Comparison of ENCODE assay signal across 13 mouse cellular contexts in genomic region chr6:88416130-88416758, GRCm38 (mm10). TPM values are rescaled to one million over a fixed set of nuclear protein-coding genes. Genes with fewer than 3 reads are reported as not detected.
A peak's percentile ranks its signal among the peaks of the same experiment; 100 is the strongest.
DNase-seq lines count a peak whose midpoint lies in the region; ATAC-seq lines count a peak whose summit lies in the region.
"Had no signal": no experiment of that assay in that cellular context is flagged by ENCODE, and none has a peak within 500 bp of the region (broad histone marks: within the 10 kb centered on the region; RNA-seq: fewer than 3 reads in every experiment).

No protein-coding gene starts in this region.

- H3K4me3 ChIP-seq in neural tube, embryonic 11.5 days (ENCODE audit: low read depth, low read length): no peak overlapping the region
- H3K4me3 ChIP-seq in embryonic facial prominence, embryonic 14.5 days (ENCODE audit: low read depth, low read length): no peak overlapping the region
- no peak overlapping the region for H3K4me3 ChIP-seq in midbrain, embryonic 14.5 days (replicated peaks; ENCODE audit: low read depth, low read length)
- H3K4me3 ChIP-seq: gastrocnemius, adult 2 months; liver, embryonic 12.5 days; neural tube, embryonic 12.5 days had no signal

- ATAC-seq in neural tube, embryonic 11.5 days (ENCODE audit: insufficient read depth, low FRiP score, low TSS enrichment): no peak
- ATAC-seq in embryonic facial prominence, embryonic 14.5 days (ENCODE audit: low read depth): peak; percentile 66
- no peak for ATAC-seq in midbrain, embryonic 14.5 days (ENCODE audit: low FRiP score, low TSS enrichment)
- ATAC-seq: liver, embryonic 12.5 days had no signal

- WGBS in neural tube, embryonic 11.5 days: 67% methylated on average over 7 of the region's 7 CpGs
- WGBS in embryonic facial prominence, embryonic 14.5 days: 12% methylated on average over 7 of the region's 7 CpGs
- whole genome bisulfite sequencing in midbrain, embryonic 14.5 days: 55% methylated on average over 7 of the region's 7 CpGs

- no peaks in the 10 kb centered on the region for H3K27me3 ChIP-seq in neural tube, embryonic 11.5 days (ENCODE audit: control insufficient read depth, insufficient read depth, low read length)
- H3K27me3 ChIP-seq in embryonic facial prominence, embryonic 14.5 days (replicated peaks; ENCODE audit: control insufficient read depth, insufficient read depth, low read length): no peaks in the 10 kb centered on the region
- no peaks in the 10 kb centered on the region for H3K27me3 ChIP-seq in midbrain, embryonic 14.5 days (ENCODE audit: control insufficient read depth, insufficient read depth, low read length)
- H3K27me3 ChIP-seq: liver, embryonic 12.5 days; neural tube, embryonic 12.5 days had no signal

- no peak overlapping the region for H3K9ac ChIP-seq in neural tube, embryonic 11.5 days (ENCODE audit: low read length)
- no peak overlapping the region for H3K9ac ChIP-seq in embryonic facial prominence, embryonic 14.5 days (ENCODE audit: low read depth, low read length)
- no peak overlapping the region for H3K9ac ChIP-seq in midbrain, embryonic 14.5 days (replicated peaks; ENCODE audit: low read length)
- H3K9ac ChIP-seq: liver, embryonic 12.5 days; neural tube, embryonic 12.5 days had no signal

- DNase-seq in neural tube, embryonic 11.5 days (ENCODE audit: low spot score): peak; percentile 23
- DNase-seq in neural tube, embryonic 10.5 days (ENCODE audit: extremely low spot score, low spot score): no peak
- peak; percentile 77 for DNase-seq in embryonic facial prominence, embryonic 14.5 days (ENCODE audit: low spot score)
- peak; percentile 35 to 50 for DNase-seq in kidney, adult 8-10 months
- peak; percentile 62 for DNase-seq in midbrain, embryonic 14.5 days
- no peak for DNase-seq in frontal cortex, postnatal 14 days (ENCODE audit: low spot score in 2 of 2)
- DNase-seq in urinary bladder, postnatal 14 days (ENCODE audit: low spot score): no peak
- DNase-seq in left cerebral cortex, adult 8-10 months (ENCODE audit: low spot score in 2 of 2): no peak
- DNase-seq: cerebellum, adult 11-12 months; gastrocnemius, adult 2 months had no signal

- no peak overlapping the region for H3K27ac ChIP-seq in neural tube, embryonic 11.5 days (ENCODE audit: low read depth, low read length)
- no peak overlapping the region; the same call in 1 of the 2 replicates for H3K27ac ChIP-seq in embryonic facial prominence, embryonic 14.5 days (replicated peaks; ENCODE audit: low read depth, low read length)
- no peak overlapping the region for H3K27ac ChIP-seq in midbrain, embryonic 14.5 days (replicated peaks; ENCODE audit: low read depth, low read length)
- H3K27ac ChIP-seq: gastrocnemius, adult 2 months; liver, embryonic 12.5 days; neural tube, embryonic 12.5 days had no signal

- no peak overlapping the region for H3K4me2 ChIP-seq in neural tube, embryonic 11.5 days (ENCODE audit: low read depth)
- no peak overlapping the region for H3K4me2 ChIP-seq in embryonic facial prominence, embryonic 14.5 days (ENCODE audit: low read depth, low read length)
- no peak overlapping the region for H3K4me2 ChIP-seq in midbrain, embryonic 14.5 days (ENCODE audit: low read length)
- H3K4me2 ChIP-seq: liver, embryonic 12.5 days; neural tube, embryonic 12.5 days had no signal

- H3K4me1 ChIP-seq in neural tube, embryonic 11.5 days (ENCODE audit: control insufficient read depth, insufficient read depth, low read length): no peaks in the 10 kb centered on the region
- H3K4me1 ChIP-seq in embryonic facial prominence, embryonic 14.5 days (ENCODE audit: control insufficient read depth, insufficient read depth, low read length): peaks cover 9% of the 10 kb centered on the region; the same call in 1 of the 2 replicates
- peaks cover 7% of the 10 kb centered on the region; the same call in 1 of the 2 replicates for H3K4me1 ChIP-seq in midbrain, embryonic 14.5 days (ENCODE audit: control insufficient read depth, insufficient read depth, low read length)

- no peaks in the 10 kb centered on the region for H3K9me3 ChIP-seq in neural tube, embryonic 11.5 days (ENCODE audit: control insufficient read depth, low read length)
- H3K9me3 ChIP-seq in embryonic facial prominence, embryonic 14.5 days (ENCODE audit: control insufficient read depth, low read length): no peaks in the 10 kb centered on the region
- H3K9me3 ChIP-seq in midbrain, embryonic 14.5 days (ENCODE audit: control insufficient read depth, low read length): no peaks in the 10 kb centered on the region
- H3K9me3 ChIP-seq: G1E; liver, embryonic 12.5 days; neural tube, embryonic 12.5 days had no signal

- no peaks in the 10 kb centered on the region for H3K36me3 ChIP-seq in neural tube, embryonic 11.5 days (ENCODE audit: control insufficient read depth, insufficient read depth, low read length)
- no peaks in the 10 kb centered on the region for H3K36me3 ChIP-seq in embryonic facial prominence, embryonic 14.5 days (ENCODE audit: control insufficient read depth, insufficient read depth, low read length)
- H3K36me3 ChIP-seq in midbrain, embryonic 14.5 days (ENCODE audit: control insufficient read depth, insufficient read depth, low read length): no peaks in the 10 kb centered on the region
- H3K36me3 ChIP-seq: liver, embryonic 12.5 days; neural tube, embryonic 12.5 days had no signal

RNA-seq across cellular contexts. Expression of gene Eefsec, which starts 30.1 kb away (rescaled TPM):
- polyA plus RNA-seq in neural tube, embryonic 11.5 days (2014; fragmentation: Nextera tagmentation; extraction: Ambion mirVana): 39.0 and 42.2 TPM in 2 replicates
- polyA plus RNA-seq in embryonic facial prominence, embryonic 14.5 days (2014; fragmentation: Nextera tagmentation; extraction: Ambion mirVana): 30.2 and 36.5 TPM in 2 replicates
- 28.0 and 33.5 TPM in 2 replicates for polyA plus RNA-seq in midbrain, embryonic 14.5 days (2014; fragmentation: Nextera tagmentation; extraction: Ambion mirVana)
- 10 to 100 TPM; 19.5 to 24.6 (median 23.4) TPM for total RNA-seq in left cerebral cortex, adult 8-10 months (2022)

RNA-seq across cellular contexts. Expression of gene Ruvbl1, which starts 49.0 kb away (rescaled TPM):
- polyA plus RNA-seq in neural tube, embryonic 11.5 days (2014; fragmentation: Nextera tagmentation; extraction: Ambion mirVana): 166 and 170 TPM in 2 replicates
- 118 and 131 TPM in 2 replicates for polyA plus RNA-seq in embryonic facial prominence, embryonic 14.5 days (2014; fragmentation: Nextera tagmentation; extraction: Ambion mirVana)
- 94.7 and 98.4 TPM in 2 replicates for polyA plus RNA-seq in midbrain, embryonic 14.5 days (2014; fragmentation: Nextera tagmentation; extraction: Ambion mirVana)
- 10 to 100 TPM; 36.1 to 41.9 (median 40.9) TPM for total RNA-seq in left cerebral cortex, adult 8-10 months (2022)

Comparison
In these comparisons a context has a peak if more than half of its experiments do, and no peak if none do; other contexts are left out.
1. DNase-seq: peak in neural tube, embryonic 11.5 days (single experiment), embryonic facial prominence, embryonic 14.5 days (single experiment), kidney, adult 8-10 months (2 of 2) and midbrain, embryonic 14.5 days (single experiment); none in neural tube, embryonic 10.5 days (single experiment), frontal cortex, postnatal 14 days (0 of 2), urinary bladder, postnatal 14 days (single experiment) and left cerebral cortex, adult 8-10 months (0 of 2).